Mouse (Mus musculus): ENCODE results near the gene Caprin2. TPM values are rescaled to one million over a fixed set of nuclear protein-coding genes. Genes with fewer than 3 reads are reported as not detected.
"Not testable (repeated sequence)": the region's sequence is repeated elsewhere in the genome, so short reads cannot be mapped to it uniquely, and the experiment has no call there.

Caprin2 gene
- polyA plus RNA-seq, 1 experiment from 2014 or later, result 15.9 TPM

- WGBS, result 35% methylated on average over 3 of the region's 3 CpGs
- no peak overlapping the region for H3K27ac ChIP-seq
- no peaks in the 10 kb centered on the region for H3K9me3 ChIP-seq
- H3K9ac ChIP-seq, result no peak overlapping the region
- no peaks in the 10 kb centered on the region for H3K27me3 ChIP-seq (replicated peaks)
- H3K4me2 ChIP-seq (replicated peaks), result no peak overlapping the region
- no peak overlapping the region for H3K4me3 ChIP-seq
- H3K36me3 ChIP-seq, result peaks cover 11% of the 10 kb centered on the region; the same call in 1 of the 2 replicates
- no peak for ATAC-seq (ENCODE audit: low FRiP score, low read depth)
- H3K4me1 ChIP-seq, result no peaks in the 10 kb centered on the region
Measured at GRCm38 (mm10) chr6:148916817-148917216, 20.8 kb upstream of the Caprin2 start.

DNA sequence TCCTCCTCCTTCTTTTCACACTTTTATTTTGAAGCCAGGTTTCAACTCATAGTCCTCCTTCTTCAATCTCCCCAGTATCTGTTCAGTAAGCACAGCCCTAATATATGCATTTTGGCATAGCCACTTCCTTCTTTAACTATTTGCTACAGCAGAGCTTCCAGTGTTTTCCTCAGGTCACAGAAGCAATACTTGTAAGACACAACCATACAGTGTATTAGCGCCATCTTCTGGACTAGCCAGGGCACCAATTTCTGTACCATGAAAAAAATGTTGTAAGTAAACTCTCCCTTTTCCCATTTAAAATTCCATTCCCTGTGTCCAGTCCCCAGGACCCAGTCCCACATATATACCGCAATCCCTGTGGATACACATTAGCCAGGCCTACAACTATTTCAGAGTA, 17.9 kb upstream of the Caprin2 start:
- no peaks in the 10 kb centered on the region for H3K9me3 ChIP-seq
- no peaks in the 10 kb centered on the region for H3K4me1 ChIP-seq
- 20% methylated on average over 2 of the region's 2 CpGs for WGBS
- H3K27ac ChIP-seq, result no peak overlapping the region
- H3K27me3 ChIP-seq (replicated peaks), result no peaks in the 10 kb centered on the region
- no peak overlapping the region for H3K9ac ChIP-seq
- H3K4me3 ChIP-seq, result no peak overlapping the region
- peak; percentile 61 for ATAC-seq (ENCODE audit: low FRiP score, low read depth)
- H3K36me3 ChIP-seq, result no peaks in the 10 kb centered on the region
- H3K4me2 ChIP-seq (replicated peaks), result no peak overlapping the region

DNA sequence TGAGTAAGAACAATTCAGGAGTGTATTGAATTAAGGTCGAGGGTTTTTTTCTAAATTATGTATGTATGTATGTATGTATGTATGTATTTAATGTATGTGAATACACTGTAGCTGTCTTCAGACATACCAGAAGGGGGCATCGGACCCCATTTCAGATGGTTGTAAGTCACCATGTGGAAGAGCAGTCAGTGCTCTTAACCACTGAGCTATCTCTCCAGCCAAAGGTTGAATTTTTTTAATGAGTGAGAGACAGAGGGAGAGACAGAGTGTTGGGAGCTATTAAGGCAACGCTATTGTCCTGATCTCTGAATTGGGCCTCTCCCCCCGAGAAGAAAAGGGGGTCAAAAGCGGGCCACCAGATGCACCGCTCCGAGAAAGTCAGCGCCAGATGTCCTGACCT, 15.9 kb upstream of the Caprin2 start:
- H3K36me3 ChIP-seq; H3K9me3 ChIP-seq; H3K27me3 ChIP-seq (replicated peaks); H3K4me1 ChIP-seq; H3K27ac ChIP-seq; ATAC-seq (ENCODE audit: low FRiP score, low read depth); H3K9ac ChIP-seq; H3K4me2 ChIP-seq (replicated peaks); H3K4me3 ChIP-seq: not testable (repeated sequence)
- 82% methylated on average over 8 of the region's 8 CpGs for WGBS

GRCm38 (mm10) chr6:148906958-148907357, 10.9 kb upstream of the Caprin2 start:
- H3K9ac ChIP-seq, result no peak overlapping the region
- no peaks in the 10 kb centered on the region for H3K9me3 ChIP-seq
- no peak overlapping the region for H3K4me3 ChIP-seq
- no peak overlapping the region for H3K4me2 ChIP-seq (replicated peaks)
- H3K4me1 ChIP-seq, result no peaks in the 10 kb centered on the region
- 93% methylated on average over 9 of the region's 9 CpGs for WGBS
- H3K27me3 ChIP-seq (replicated peaks), result no peaks in the 10 kb centered on the region
- H3K27ac ChIP-seq, result no peak overlapping the region
- no peak for ATAC-seq (ENCODE audit: low FRiP score, low read depth)
- no peaks in the 10 kb centered on the region for H3K36me3 ChIP-seq

DNA sequence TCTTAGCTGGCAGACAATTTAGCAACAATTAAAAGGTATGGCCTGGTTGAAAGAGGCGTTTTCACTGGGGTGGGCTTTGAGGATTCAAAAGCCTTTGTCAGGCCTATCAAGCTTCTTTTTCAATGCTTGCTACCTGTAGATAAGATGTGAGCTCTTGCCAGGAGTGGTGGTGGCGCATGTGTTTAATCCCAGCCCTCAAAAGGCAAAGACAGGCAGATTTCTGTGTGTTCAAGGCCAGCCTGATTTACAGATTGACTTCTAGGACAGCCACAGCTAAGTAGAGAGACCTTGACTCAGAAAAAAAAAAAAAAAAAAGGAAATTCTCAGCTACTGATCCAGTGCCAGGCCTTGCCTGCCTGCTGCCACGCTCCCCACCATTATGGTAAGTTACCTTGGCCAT, 6.7 kb upstream of the Caprin2 start:
- Histone ChIP-seq H3K9ac (no peak overlapping the region), H3K4me1 (no peaks in the 10 kb centered on the region), H3K9me3 (no peaks in the 10 kb centered on the region), H3K4me3 (no peak overlapping the region), H3K36me3 (no peaks in the 10 kb centered on the region), H3K27ac (no peak overlapping the region), H3K4me2 (replicated peaks) (no peak overlapping the region), H3K27me3 (replicated peaks) (no peaks in the 10 kb centered on the region)
- 72% methylated on average over 3 of the region's 3 CpGs for WGBS
- ATAC-seq (ENCODE audit: low FRiP score, low read depth), result no peak

DNA sequence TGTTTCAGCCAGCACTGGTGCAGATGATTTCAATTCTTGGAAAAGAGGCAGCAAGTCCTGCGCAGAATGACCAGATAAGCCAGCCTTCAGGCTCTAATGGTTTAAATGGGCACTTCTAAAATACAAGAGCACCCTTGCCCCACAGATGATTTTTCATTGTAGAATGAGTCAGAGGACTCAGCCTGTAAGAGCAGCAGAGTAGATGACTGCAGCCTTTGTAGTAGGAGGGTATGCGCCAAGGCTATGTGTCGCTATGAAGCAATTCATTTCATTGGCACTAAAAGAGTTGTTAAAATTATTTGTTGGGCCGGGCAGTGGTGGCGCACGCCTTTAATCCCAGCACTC, 442 bp upstream of the Caprin2 start:
- Histone ChIP-seq H3K27ac (peak overlapping the region; percentile 58; the same call in 1 of the 2 replicates), H3K9me3 (no peaks in the 10 kb centered on the region), H3K4me3 (peak overlapping the region; percentile 72), H3K4me1 (peaks cover 10% of the 10 kb centered on the region; the same call in 1 of the 2 replicates), H3K36me3 (no peaks in the 10 kb centered on the region), H3K27me3 (replicated peaks) (no peaks in the 10 kb centered on the region), H3K9ac (peak overlapping the region; percentile 76), H3K4me2 (replicated peaks) (peak overlapping the region; percentile 89)
- peak; percentile 42 for ATAC-seq (ENCODE audit: low FRiP score, low read depth)
- WGBS, result 53% methylated on average over 6 of the region's 6 CpGs

DNA sequence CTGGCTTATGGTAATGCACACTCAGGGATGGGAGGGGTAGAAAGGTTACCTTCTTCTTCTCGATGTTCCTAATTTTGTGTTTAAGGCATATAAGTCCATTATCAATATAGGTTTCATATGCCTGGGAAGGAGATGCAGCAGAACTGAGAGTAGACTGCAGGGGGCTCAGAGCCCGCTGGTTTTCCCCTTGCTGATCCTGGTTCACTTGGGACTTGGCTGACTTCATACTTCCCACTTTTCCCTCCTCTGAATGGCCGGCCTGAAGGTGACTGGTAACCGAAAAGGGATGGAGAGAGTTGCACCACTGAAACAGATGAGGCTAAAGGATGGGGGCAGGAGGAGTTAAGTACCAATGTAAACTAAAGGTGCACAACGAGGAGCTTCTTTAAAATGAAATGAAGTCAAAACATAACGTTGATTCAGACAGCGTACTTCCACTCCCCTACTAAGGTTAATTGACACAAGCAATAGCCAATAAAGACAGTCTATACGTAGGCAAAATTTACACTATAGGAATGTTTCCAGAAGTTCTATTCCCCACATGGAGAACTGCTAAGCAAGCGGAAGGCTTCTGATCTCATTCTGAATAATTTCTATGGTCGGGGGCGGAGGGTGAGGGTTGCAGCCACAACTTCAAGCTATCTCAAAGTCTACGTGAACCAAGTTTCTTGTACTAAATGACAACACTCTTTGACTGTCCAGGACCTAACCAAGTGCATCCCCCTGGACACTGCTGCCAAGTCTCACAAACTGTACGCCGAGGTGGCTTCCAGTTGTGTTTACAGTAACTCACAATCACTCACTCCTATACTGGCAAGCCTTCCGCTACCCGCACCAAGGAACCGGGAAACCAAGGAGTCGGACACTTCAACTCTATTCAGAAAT, 907 bp downstream of the Caprin2 start:
- ATAC-seq (ENCODE audit: low FRiP score, low read depth), result no peak
- peaks cover 10% of the 10 kb centered on the region; the same call in 1 of the 2 replicates for H3K4me1 ChIP-seq
- H3K27me3 ChIP-seq (replicated peaks), result no peaks in the 10 kb centered on the region
- peak overlapping the region; percentile 89 for H3K4me2 ChIP-seq (replicated peaks)
- peak overlapping the region; percentile 58; the same call in 1 of the 2 replicates for H3K27ac ChIP-seq
- H3K36me3 ChIP-seq, result no peaks in the 10 kb centered on the region
- H3K9me3 ChIP-seq, result no peaks in the 10 kb centered on the region
- H3K4me3 ChIP-seq, result peak overlapping the region; percentile 72
- WGBS, result 19% methylated on average over 18 of the region's 18 CpGs
- peak overlapping the region; percentile 76 for H3K9ac ChIP-seq

DNA sequence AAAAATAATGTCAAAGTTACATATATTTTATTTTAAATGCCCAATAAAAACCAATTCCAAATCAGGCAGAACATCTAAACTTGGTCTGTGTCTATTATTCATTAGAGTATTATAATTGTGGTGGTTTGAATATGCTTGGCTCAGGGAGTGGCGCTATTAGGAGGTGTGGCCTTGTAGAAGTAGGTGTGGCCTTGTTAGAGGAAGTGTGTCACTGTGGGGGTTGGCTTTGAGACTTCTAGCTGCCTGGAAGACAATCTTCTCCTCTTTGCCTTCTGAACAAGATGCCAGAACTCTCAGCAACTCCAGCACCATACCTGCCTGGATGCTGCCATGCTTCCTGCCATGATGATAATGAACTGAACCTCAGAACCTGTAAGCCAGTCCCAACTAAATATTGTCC, 22.1 kb downstream of the Caprin2 start:
- Histone ChIP-seq H3K36me3 (no peaks in the 10 kb centered on the region), H3K4me2 (replicated peaks) (no peak overlapping the region), H3K27me3 (replicated peaks) (no peaks in the 10 kb centered on the region), H3K9me3 (no peaks in the 10 kb centered on the region), H3K4me3 (no peak overlapping the region), H3K4me1 (no peaks in the 10 kb centered on the region), H3K27ac (no peak overlapping the region), H3K9ac (no peak overlapping the region)
- 88% methylated on average over 1 of the region's 1 CpGs for WGBS
- no peak for ATAC-seq (ENCODE audit: low FRiP score, low read depth)

- no peaks in the 10 kb centered on the region for H3K4me1 ChIP-seq
- no peaks in the 10 kb centered on the region for H3K27me3 ChIP-seq (replicated peaks)
- no peak overlapping the region for H3K27ac ChIP-seq
- no peak overlapping the region for H3K4me3 ChIP-seq
- no peaks in the 10 kb centered on the region for H3K9me3 ChIP-seq
- H3K4me2 ChIP-seq (replicated peaks), result no peak overlapping the region
- no peak overlapping the region for H3K9ac ChIP-seq
- ATAC-seq (ENCODE audit: low FRiP score, low read depth), result no peak
- H3K36me3 ChIP-seq, result 0 out of 2 replicates have a peak, but pooled peaks cover 3% of the 10 kb centered on the region
Measured at GRCm38 (mm10) chr6:148845629-148846028, 50.4 kb downstream of the Caprin2 start.

DNA sequence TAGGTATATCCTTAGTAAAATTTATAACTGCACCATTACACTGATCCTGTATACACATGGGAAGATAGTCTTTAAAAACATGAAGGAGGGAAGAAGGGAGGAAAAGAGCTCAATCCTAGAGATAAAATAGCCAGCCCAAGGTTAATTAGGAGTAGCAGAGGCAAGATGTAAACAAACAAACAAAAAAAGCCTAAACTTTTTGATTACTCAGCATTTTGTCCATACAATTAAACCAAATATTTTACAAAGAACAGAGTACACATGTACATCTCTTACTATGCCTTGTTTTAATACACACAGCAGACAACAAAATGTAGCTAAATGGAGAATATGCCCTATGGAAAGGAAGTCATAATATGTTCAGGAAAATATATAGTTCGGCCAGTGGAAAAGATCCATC, 54.3 kb downstream of the Caprin2 start:
- Histone ChIP-seq H3K4me2 (replicated peaks) (no peak overlapping the region), H3K4me1 (no peaks in the 10 kb centered on the region), H3K27me3 (replicated peaks) (no peaks in the 10 kb centered on the region), H3K9ac (no peak overlapping the region), H3K36me3 (no peaks in the 10 kb centered on the region), H3K4me3 (no peak overlapping the region), H3K27ac (no peak overlapping the region), H3K9me3 (no peaks in the 10 kb centered on the region)
- 91% methylated on average over 1 of the region's 1 CpGs for WGBS
- no peak for ATAC-seq (ENCODE audit: low FRiP score, low read depth)

DNA sequence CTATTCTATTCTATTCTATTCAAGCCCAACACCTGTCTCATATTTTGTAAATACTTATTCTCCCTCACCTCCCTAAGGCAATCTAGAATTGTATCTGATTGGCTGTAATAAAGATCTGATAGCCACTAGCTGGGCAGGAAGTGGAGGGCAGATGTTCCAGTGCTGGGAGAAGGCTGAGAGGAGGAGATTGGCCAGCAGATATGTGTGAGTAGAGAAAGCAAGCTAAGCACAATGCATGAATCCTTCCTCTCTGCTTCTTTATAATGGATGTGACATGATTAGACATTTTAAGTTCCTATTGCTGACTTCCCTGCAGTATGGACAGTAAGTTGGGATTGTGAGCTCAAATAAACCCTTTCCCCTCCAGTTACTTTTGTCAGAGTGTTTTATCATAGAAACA, 57.6 kb downstream of the Caprin2 start:
- H3K27me3 ChIP-seq (replicated peaks), result no peaks in the 10 kb centered on the region
- ATAC-seq (ENCODE audit: low FRiP score, low read depth), result no peak
- H3K36me3 ChIP-seq, result no peaks in the 10 kb centered on the region

DNA sequence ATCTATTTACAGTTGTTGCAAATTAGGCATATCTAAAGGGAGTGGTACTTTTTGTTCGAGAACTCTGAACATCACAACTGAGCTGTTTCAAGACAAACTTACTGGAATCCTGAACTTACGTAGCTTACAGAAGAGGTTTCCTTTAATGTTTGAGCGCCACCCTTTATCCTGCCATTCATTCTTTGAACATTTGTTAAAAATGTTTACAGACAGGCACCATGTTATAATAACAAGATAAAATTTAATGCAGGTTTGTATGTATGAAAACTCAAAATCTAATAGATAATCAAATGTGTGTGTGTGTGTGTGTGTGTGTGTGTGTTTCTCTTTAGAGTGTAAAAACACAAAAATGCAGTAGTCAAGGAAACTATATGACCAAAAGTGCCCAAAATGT, 64.3 kb downstream of the Caprin2 start:
- Histone ChIP-seq H3K4me2 (replicated peaks) (peak overlapping the region; percentile 88), H3K27me3 (replicated peaks) (no peaks in the 10 kb centered on the region), H3K9me3 (no peaks in the 10 kb centered on the region), H3K27ac (no peak overlapping the region), H3K4me1 (peaks cover 16% of the 10 kb centered on the region), H3K4me3 (peak overlapping the region; percentile 81), H3K36me3 (no peaks in the 10 kb centered on the region), H3K9ac (peak overlapping the region; percentile 64; the same call in 1 of the 2 replicates)
- no peak; the same call in 1 of the 2 replicates for ATAC-seq (ENCODE audit: low FRiP score, low read depth)
- 31% methylated on average over 3 of the region's 3 CpGs for WGBS

More for the DNA sequence above, 57.6 kb downstream of the Caprin2 start:
- Histone ChIP-seq H3K4me2 (replicated peaks) (no peak overlapping the region), H3K4me3 (no peak overlapping the region), H3K9ac (no peak overlapping the region), H3K27ac (no peak overlapping the region), H3K4me1 (no peaks in the 10 kb centered on the region), H3K9me3 (no peaks in the 10 kb centered on the region)
